Mouse (Mus musculus) ES-Bruce4 (cell line): ENCODE data around the gene Plcb3. TPM values are rescaled to one million over a fixed set of nuclear protein-coding genes. Genes with fewer than 3 reads are reported as not detected.
A peak's percentile ranks its signal among the peaks of the same experiment; 100 is the strongest.

ENCODE experiments used
- H3K27ac ChIP-seq: 2 replicates; pipeline ENCODE4 v1.5.1; 2012; ENCODE audit warnings: low read length, inconsistent platforms; ENCODE audit not compliant: insufficient read depth
- H3K27me3 ChIP-seq: 2 replicates; pipeline ENCODE4 v1.6.1; 2012; ENCODE audit warnings: mild to moderate bottlenecking, low read length, inconsistent platforms; ENCODE audit not compliant: control insufficient read depth, poor library complexity, insufficient read depth, severe bottlenecking
- H3K36me3 ChIP-seq: 2 replicates; pipeline ENCODE4 v1.6.1; 2012; ENCODE audit warnings: inconsistent platforms, mild to moderate bottlenecking, low read length, moderate library complexity; ENCODE audit not compliant: control insufficient read depth, poor library complexity, insufficient read depth, severe bottlenecking
- H3K4me1 ChIP-seq: one replicate; pipeline ENCODE4 v1.8.1; 2011; ENCODE audit warnings: low read length; ENCODE audit not compliant: control insufficient read depth, insufficient read depth
- H3K4me3 ChIP-seq: 2 replicates; pipeline ENCODE4 v1.5.1; 2011; ENCODE audit warnings: low read depth, mild to moderate bottlenecking, low read length
- H3K9ac ChIP-seq: 2 replicates; pipeline ENCODE4 v1.6.1; 2012; ENCODE audit warnings: low read depth, mild to moderate bottlenecking, inconsistent platforms; ENCODE audit not compliant: poor library complexity, severe bottlenecking
- H3K9me3 ChIP-seq: replicated peaks from 2 replicates; pipeline ENCODE4 v1.6.1; 2012; ENCODE audit warnings: mild to moderate bottlenecking, low read length, inconsistent platforms; ENCODE audit not compliant: control insufficient read depth, poor library complexity, insufficient read depth, severe bottlenecking
- CTCF ChIP-seq: IDR thresholded peaks from one replicate; pipeline ENCODE4 v1.8.1; 2011; ENCODE audit warnings: low read depth, low read length
- EP300 ChIP-seq: IDR thresholded peaks from 2 replicates; pipeline ENCODE4 v1.6.1; 2011; ENCODE audit warnings: low read depth, low read length; ENCODE audit not compliant: insufficient read depth
- POLR2A ChIP-seq: IDR thresholded peaks from one replicate; pipeline ENCODE4 v1.8.1; 2011; ENCODE audit warnings: low read length; ENCODE audit not compliant: insufficient read depth
- polyA plus RNA-seq: library from polyadenylated mRNA; stranded (reverse); fragments of >200 nt; gene quantifications from 2 replicates; pipeline ENCODE4 v1.2.4, GENCODE M21; 2011; ENCODE audit warnings: low read depth; ENCODE audit not compliant: missing spikeins, insufficient read depth, insufficient read length

Plcb3 gene
- polyA plus RNA-seq, 1 experiment, result 42.4 TPM

DNA sequence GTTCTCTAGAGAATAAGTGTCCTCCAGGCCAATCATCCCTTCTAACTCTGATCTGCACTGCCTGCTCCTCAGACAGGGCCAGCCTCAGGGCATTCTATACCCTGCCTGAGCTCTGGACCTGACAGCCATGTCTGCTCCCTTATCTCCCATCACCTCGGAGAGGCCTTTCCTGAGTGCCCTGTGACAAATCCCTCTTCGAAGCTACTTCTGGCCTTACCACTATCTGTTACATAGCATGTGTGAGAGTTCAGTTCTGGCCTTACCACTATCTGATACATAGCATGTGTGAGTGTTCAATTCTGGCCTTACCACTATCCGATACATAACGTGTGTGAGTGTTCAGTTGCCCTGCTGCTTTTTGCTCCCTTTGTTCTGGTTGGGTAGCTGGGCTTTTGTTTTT, 61.0 kb downstream of the Plcb3 start:
- TF ChIP-seq POLR2A (no peak), CTCF (no peak), EP300 (no peak)
- H3K27me3 ChIP-seq, result no peaks in the 10 kb centered on the region
- no peak overlapping the region for H3K4me3 ChIP-seq
- H3K27ac ChIP-seq, result no peak overlapping the region
- H3K9ac ChIP-seq, result no peak overlapping the region
- no peaks in the 10 kb centered on the region for H3K9me3 ChIP-seq
- 0 out of 2 replicates have a peak, but pooled peaks cover 8% of the 10 kb centered on the region for H3K36me3 ChIP-seq
- no peaks in the 10 kb centered on the region for H3K4me1 ChIP-seq

DNA sequence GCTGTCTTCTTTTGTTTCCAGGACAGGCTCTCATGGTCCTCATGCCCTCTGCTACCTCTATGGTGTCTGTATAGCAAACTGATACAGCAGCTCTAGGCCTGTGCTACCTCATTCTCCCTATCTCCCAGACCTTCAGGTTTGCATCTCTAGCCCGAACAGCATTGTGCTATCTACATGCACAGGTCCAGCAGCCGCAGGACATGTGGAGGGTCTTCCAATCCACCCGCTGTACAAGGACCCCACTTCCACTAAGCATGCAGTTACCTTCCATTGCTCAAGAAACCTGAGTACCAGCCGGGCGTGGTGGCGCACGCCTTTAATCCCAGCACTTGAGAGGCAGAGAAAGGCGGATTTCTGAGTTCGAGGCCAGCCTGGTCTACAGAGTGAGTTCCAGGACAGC, 61.7 kb downstream of the Plcb3 start:
- Histone ChIP-seq H3K4me3 (no peak overlapping the region), H3K27ac (no peak overlapping the region), H3K9ac (no peak overlapping the region), H3K4me1 (no peaks in the 10 kb centered on the region), H3K27me3 (no peaks in the 10 kb centered on the region), H3K36me3 (0 out of 2 replicates have a peak, but pooled peaks cover 8% of the 10 kb centered on the region), H3K9me3 (no peaks in the 10 kb centered on the region)
- TF ChIP-seq CTCF (no peak), EP300 (no peak), POLR2A (no peak)

DNA sequence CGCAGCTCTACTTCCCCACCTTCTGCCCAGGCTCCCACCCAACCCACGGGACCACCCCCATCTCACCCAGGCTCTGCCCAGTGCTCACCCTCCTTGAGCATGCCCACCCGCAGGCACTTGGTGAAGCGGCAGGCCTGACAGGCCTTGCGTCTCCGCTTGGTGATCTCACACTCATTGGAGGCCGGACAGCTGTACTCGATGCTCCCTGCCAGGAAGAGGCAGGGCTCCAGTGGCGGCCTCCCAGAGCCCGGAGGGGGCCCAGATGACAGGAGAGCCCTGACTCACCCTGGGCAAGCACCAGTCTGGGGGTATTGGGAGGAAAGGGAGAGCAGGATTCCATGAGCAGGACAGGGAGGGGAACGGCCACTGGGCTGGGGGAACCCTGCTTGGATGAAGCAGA, 62.3 kb downstream of the Plcb3 start:
- no peaks in the 10 kb centered on the region for H3K27me3 ChIP-seq
- H3K9me3 ChIP-seq, result no peaks in the 10 kb centered on the region
- TF ChIP-seq CTCF (no peak), EP300 (no peak), POLR2A (no peak)
- H3K36me3 ChIP-seq, result 0 out of 2 replicates have a peak, but pooled peaks cover 8% of the 10 kb centered on the region
- H3K9ac ChIP-seq, result no peak overlapping the region
- H3K4me3 ChIP-seq, result peak overlapping the region; percentile 7; the same call in 1 of the 2 replicates
- no peaks in the 10 kb centered on the region for H3K4me1 ChIP-seq
- H3K27ac ChIP-seq, result no peak overlapping the region

DNA sequence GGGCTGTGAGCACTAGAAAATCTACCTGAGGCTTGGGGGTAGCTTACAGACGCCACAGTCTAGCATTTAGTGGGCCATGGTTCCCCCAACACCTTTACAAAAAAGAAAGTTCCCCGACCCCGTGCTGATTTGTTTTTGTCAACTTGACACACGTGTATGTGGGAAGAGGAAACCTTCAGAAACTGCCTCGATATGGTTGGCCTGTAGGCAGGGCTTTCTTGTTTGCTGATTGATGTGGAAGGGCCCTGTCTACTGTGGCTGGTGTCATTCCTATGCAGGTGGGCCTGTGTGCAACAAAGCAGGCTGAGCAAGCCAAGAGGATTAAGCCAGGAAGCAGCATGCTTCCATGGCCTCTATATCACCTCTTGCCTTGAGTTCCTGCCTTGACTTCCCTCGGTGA, 63.2 kb downstream of the Plcb3 start:
- Histone ChIP-seq H3K4me3 (no peak overlapping the region), H3K9me3 (no peaks in the 10 kb centered on the region), H3K36me3 (0 out of 2 replicates have a peak, but pooled peaks cover 8% of the 10 kb centered on the region), H3K27ac (no peak overlapping the region), H3K9ac (no peak overlapping the region), H3K27me3 (no peaks in the 10 kb centered on the region), H3K4me1 (no peaks in the 10 kb centered on the region)
- TF ChIP-seq POLR2A (no peak), EP300 (no peak), CTCF (no peak)

DNA sequence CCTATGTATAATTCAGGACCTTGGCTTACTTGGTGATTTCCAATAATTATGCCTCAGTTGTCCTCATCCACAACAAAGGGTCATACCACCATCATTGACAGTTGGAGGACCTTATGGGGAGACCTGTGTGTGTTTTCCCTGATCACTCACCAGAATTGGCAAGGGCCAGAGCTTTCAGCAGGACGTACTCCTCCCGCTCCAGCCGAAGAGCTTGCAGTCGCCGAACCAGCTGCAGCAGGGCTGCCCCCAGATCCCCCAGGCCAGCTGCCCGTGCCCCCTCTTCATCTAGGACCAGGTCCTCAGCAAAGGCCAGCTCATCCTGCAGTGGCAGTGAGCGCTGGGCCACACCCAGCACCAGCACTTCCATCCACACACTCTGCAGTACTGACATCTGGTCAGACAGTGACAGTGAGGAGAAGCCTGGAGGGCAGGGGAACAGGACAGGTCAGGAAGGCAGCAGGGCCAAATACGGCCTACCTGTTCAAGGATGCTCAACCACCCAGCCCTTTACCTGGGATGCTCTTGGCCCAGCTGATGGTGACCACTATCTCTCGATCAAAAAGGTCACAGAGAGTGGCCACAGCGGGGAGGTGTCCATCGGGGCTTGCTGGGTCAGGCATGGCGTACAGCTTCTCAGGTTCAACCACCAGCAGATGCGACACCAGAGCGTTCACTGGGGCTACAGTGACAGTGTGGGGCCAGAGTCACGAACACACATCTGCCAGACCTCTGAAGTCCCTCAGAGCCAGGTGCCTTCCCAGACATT, 63.9 kb downstream of the Plcb3 start:
- Histone ChIP-seq H3K9me3 (no peaks in the 10 kb centered on the region), H3K4me1 (no peaks in the 10 kb centered on the region), H3K27ac (no peak overlapping the region), H3K9ac (no peak overlapping the region), H3K27me3 (no peaks in the 10 kb centered on the region), H3K36me3 (0 out of 2 replicates have a peak, but pooled peaks cover 8% of the 10 kb centered on the region), H3K4me3 (no peak overlapping the region)
- TF ChIP-seq CTCF, result no peak
- no peak for TF ChIP-seq POLR2A
